Mouse (Mus musculus) left cerebral cortex, adult 8-10 months (tissue): ENCODE data around the gene Lmo7. TPM values are rescaled to one million over a fixed set of nuclear protein-coding genes. Genes with fewer than 3 reads are reported as not detected.

Experiments used
- DNase-seq, 2 experiments: peaks; one replicate each; pipeline ENCODE4 v3.0.0; 2022; ENCODE audit warnings: low spot score in 2 of 2
- total RNA-seq, 4 experiments: library from RNA; stranded (reverse); gene quantifications; 2 replicates each; pipeline ENCODE4 v1.2.4; 2022

Lmo7 gene
- total RNA-seq, 4 experiments from 2014 or later, result 99.5 to 117 (median 105) TPM

DNA sequence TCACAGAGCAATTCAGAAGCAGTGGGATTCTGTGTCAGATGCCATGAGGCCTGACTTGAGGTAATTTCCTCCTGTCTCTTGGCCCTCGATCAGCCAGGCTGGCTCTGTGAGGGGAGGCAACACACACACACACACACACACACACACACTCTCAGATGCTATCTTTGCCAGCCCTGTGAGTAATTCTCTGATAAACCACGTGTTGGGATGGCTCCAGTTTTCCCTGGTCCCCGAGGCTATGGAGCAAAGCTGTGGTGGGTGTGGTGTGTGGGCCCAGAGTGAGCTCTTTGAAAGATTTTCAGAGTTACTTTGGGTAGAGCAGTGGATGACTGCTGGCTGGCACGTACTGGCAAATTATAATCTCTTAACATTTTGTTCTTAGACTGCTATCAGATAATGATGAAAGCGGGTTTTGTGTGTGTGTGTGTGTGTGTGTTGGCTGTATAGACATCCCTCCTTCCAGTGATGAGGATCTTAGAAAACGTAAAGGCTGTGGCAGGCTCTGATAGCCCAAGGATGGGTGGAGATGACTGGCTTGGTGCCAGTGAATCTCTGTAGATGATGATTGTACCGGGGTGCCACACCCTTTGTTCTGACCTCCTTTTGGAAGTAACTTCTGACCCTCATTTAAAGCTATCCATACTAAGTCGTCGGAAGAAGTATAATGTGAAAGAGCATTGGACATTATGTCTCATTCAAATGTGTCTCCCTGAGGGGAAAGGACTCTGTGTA is 140.6 kb downstream of the Lmo7 start:
- peak in 1 of 2 experiments; percentile 83 for DNase-seq

DNA sequence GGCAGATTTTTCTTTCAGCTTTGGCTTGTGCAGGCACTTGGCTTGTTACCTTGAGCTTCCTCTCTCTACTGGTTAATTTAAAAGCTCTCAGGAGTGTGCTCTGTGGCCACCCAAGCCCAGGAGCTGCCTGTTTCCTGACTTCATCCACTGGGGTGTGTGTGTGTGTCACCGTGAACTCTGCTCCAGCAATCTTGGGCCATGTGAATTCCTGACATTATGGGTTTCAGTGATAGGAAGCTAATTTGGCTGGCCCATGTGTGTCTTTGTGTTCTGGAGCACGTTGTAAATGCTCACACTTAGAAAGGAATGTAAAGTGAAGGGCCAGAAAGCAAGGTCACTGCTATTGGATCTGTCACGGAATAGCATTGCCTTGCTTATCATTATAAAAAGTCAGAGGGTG is 143.1 kb downstream of the Lmo7 start:
- DNase-seq, result no peak

DNA sequence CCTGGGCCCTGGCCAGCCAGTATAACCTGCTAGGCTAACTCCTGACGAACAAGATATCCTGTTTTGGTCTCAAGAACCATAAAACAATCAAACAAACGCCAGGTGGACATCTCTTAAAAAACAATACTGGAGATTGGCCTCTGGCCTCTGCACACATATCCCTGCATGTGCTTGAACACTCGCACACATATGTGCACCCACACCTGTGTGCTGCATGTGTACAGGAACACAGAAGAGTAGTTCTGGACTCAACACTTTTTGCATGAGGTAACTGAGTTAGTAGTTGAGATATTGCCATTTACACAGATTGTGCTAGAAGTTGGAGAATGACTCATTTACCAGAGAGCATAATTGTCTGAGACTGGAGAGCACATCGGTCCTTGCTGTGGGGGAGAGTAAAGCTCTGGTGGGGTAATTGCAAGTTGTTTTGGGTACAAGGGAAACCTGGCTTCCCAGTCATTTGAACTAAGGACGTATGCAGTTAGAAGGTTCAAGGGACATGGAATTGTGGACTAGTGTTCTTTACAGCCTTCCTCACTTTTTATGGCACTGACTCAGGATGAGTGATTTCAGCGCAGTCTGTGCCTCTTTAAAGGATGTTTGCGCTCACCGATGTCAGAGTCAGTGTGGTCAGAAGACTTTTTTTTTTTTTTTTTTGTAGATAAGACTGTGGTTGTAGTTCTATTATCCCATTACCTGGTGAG is 148.7 kb downstream of the Lmo7 start:
- no peak for DNase-seq

DNA sequence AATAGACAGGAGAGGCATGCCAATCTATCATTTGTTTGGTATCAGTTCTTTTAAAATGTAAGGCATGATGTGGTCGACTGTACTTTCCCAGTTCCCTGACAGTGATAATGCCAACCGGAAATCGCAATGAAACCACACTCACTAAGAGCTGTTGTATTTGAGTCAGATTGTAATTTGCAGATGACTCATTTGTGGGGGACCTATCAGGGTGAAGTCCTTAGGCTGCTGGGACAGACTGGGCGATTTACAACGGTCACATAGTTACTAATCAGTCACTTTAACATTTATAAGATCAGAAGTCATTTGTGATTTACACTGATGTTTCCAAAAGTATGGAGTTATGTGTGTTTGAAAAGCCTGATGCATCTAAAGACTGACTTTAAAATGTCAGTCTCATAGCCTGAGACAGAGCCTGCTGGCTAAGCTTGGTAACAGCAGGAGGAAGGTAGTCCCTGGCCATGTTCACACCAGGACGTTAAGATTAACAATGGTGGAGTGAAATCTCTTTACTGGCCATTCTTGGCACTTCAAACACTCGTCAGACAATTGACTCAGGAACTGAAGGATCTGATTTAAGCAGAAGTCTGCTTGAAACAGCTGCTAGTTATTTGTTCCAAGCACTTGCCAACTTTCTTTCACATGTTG is 149.4 kb downstream of the Lmo7 start:
- DNase-seq, result no peak

DNA sequence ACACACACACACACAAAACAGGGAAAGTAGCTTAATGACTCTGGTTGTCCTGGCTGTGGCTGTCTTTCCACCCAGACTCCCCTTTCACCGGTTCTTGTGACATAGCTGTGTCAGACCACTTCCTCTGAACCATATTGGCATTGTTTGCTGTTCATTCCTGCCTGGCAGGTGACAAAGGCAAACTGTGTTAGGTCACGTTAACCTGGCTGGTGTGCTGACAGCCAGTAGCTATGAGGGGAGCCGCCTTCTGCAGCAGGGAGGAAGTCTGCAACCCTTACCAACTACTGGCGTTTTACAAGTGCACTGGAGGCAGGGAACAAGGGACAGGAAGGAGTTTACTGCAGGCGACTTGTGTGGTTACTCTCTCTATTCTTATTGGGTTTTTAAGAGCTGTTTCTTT is 153.2 kb downstream of the Lmo7 start:
- no peak for DNase-seq

DNA sequence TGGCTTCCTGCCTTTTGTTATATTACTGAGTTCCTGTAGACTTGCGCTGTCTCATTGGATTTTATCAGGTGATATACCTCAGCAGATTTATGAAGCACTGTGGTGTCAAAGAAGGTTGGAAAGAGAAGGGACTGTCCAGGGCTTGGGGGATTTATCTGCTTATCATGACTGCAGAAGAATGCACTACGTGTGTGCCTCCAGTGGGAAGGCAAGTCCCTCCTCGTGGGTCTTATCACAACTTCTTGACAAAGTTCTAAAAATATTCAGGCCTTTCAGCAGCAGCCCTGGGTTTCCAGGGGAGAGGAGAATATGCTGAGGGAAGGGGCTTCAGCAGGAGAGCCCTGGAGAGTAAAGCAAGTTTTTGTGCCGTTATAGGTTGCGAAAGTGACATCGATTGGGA is 154.0 kb downstream of the Lmo7 start:
- DNase-seq, result no peak

DNA sequence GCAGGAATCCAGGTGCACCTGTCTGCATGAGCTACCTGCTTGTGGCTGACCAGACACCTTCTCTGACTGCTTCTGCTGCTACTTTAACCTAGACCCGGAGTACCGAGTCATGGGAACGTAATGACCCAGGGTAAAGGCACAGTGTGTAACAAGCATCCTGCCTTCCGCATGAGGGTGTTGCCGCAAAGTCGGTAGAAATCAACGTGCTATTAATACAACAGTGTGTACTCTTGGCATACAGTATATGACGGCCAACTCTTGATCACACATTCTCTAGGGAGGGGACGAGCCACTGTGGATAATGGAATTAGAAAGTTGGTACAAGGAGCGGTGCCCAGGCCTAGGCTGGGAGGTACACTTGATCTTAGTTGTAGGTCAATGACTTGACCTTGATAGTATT is 156.6 kb downstream of the Lmo7 start:
- no peak for DNase-seq

DNA sequence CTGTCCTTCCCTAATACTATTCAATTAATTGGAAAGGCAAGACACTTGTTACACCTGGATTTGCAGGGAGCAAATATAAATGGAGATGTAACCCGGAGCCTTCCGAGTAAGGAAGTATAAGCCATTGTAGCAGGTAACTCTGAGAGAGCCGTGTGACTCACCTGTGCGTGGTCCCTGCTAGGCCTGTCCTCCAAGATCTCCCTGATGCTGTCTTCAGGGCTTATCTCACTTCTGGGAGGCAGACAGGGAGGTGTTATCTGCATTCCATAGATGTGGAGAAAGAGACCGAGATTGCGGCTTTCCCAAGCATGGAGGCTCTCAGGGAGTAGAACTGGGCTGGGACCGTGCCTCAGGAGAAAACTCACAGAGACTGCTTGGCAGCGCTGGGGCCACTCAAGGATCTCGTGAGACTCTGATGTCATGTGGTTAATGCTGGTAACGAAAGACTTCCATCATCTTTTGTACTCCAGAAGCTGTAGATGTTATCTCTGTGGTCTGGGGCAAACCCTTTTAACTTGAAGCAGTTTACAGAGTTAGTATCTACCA is 162.2 kb downstream of the Lmo7 start:
- DNase-seq, result no peak

DNA sequence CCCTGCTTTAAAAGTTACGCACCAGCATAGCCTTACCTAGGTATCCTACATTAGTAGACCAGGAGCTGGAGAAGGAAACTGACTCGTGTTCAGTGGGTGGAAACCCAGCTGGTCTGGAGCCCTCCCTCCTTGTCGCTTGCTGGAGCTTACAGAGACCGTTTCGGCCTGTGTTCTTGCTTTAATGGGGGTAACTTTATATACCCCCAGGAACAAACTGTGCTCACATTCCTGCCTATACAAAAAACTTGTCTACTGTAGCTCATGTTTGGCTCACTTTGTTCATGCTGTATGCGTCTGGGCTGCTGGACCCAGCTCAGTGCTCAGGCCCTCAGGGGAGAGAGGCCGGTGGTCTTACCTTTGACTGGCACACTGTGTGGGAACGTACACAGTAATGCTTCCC is 162.7 kb downstream of the Lmo7 start:
- no peak for DNase-seq

DNA sequence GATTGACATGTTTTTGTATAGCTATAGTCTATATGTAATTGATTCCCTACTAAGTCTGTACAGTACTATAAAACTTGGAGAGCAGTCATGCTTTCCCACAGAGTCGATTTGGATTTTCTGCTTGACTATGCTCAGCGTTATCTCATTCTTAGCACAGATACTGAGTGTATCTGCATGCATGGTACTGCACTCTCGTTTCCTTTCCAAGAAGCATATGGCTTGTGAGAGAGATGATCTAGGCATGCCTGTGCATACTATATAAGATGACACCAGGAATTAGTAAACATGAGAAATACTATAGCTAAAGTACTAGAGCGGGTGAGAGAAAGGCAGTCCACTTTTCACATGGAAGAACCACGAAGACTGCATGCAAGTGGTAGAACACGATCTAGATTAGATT is 163.5 kb downstream of the Lmo7 start:
- no peak for DNase-seq

DNA sequence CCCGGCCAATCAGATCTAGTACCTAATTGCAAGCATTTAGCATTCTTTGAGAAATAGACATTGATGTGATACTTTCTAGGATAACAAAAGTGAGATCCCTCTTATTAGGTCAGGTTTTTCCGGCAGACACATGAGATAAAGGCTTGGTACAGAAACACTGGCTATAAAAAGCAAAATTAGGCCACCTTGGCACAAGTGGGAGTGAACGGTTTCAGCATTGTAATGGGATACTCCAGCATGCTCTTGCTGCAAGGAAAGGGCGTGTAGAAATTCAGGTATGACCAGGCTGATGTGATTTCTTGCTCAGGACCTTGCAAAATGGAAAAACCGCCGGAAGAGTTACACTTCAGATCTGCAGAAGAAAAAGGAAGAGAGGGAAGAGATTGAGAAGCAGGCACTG is 168.5 kb downstream of the Lmo7 start:
- no peak for DNase-seq

DNA sequence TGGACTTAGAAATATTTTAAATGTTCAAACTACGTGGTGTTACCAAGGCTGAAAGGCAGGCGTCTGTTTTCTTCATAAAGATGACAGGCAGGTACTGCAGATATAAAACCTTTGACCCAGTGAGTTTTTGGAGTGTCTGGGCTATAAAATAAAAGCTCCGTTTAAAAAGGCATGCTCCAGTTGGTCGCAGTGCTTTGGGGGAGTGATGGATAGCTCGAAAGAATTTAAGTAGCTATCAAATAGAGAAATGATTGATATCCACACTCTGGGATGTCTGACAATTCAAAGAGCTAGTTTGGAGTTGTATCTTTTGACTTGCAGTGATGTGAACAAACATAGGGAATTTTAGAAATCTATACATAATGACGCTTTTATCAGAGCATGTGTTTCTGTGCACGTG is 171.7 kb downstream of the Lmo7 start:
- DNase-seq, result no peak

DNA sequence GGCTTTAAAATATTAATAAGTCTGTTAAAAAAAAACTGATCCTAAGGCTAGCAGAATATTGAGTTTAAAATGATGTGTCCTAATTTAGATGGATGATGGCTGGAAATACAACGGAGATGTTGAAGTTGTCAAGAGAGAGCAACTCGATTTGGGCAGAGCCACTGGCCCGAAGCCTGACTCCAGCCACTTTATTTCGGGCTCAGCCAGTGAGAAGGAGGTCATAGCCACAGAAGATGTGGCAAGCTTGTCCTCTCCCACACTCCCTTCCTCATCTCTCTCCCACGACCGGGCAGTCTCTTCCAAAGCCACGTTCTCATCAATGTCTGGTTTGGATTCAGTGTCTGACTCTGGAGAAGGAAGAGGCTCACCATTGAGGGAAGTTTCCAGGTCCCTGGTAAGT is 172.2 kb downstream of the Lmo7 start:
- no peak for DNase-seq

DNA sequence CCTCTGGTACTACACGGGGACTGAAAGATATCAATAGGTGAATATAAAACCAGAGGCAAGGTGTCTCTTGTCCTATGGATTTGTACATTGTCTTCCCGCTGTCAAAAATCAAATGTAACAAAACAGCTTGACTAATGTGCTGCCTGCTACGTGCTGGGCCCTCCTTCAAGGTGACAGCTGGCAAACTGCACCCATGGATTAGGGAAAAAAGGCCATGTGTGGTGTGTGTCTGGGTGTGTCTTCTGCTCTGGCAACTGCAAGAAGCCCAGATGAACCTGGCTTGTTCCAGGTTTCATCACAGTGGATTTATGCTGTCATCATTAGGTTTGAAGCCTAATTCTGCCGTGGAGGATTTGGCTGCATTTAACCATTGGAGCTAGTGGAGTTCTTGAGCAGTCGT is 174.0 kb downstream of the Lmo7 start:
- no peak for DNase-seq

DNA sequence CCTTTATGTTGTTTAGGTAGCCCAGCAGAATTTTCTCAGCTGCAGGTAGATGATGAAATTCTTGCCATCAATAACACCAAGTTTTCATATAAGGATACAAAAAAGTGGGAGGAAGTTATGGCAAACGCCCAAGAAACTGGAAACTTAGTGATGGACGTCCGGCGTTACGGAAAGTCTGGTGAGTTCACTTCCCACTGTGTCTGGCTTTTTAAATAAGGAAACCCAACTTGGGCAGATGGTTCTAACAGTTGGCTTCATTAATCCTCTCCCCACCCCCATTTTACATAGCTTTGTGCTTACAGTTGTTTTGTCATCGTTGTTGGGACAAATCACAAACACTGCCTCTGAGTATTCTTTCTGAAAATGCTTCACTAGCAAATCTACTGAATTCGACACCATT is 182.2 kb downstream of the Lmo7 start:
- DNase-seq, result no peak

DNA sequence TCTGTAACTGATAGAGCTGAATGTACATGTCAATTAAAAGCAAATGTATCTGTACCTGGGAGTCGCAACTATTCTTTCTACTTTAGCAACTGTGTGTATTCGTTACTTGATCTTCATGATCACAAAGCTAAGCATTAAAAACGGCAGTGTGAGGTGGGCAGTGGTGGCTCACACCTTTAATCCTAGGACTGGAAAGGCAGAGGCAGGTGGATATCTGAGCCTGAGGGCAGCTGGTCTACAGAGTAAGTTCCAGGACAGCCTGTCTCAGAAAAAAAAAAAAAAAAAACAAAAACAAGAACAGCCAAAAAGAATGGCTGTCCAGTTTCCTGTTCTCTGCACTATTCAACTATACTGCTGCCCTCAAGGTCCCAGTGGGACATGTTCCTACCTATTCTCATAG is 182.6 kb downstream of the Lmo7 start:
- DNase-seq, result no peak

DNA sequence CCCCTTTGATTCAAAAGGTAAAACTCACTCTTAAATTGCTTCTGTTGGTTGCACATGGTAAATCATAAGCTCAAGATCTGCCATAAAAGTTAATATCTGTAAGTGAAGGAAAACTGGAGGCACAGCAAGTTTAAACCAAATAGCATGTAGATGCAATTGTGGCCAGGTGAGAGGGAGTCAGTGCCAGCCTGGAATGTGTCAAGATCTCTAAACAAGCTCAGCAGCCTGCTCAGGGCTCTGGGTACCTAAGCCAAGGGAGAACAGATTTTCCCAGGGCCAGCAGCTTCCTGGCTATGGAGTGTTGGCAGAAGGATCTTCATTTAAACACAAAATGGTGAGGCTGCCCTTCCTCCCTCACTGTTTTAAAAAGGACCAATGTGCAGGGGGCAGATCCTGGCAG is 184.6 kb downstream of the Lmo7 start:
- no peak for DNase-seq

DNA sequence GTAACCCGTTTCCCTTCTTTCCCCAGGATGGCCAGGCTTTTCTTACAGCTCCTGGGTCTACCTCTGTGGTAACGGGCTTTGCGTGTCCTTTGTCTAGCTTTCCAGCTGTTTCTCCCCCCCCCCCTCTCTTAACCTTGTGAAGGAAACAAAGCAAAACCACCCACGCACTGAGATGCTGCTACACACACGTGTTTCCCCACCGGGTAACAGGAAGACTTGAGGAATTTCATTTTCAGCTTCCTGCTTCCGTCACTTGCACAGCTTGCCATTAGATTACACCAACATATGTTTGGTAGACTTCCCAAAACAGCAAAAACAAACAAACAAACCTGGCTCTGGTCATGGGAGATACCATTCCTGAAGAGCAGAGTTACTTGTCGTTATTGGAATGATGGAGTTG is 186.1 kb downstream of the Lmo7 start:
- no peak for DNase-seq

DNA sequence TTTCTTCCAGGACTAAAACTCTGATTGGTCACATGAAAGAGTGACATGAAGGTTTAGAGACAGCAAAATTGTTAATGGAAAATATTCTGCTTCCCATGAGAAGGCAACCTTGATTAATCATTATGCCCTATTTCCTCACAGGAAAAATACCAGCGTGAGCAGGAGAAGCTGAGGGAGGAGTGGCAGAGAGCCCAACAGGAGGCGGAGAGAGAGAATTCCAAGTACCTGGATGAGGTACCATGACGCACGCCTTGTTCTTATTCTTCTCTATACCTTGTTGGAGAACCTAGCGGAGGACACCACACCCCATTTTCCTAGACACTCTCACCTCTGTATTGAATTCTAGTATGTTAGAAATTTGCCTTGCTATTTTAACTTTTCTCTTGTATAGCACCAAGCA is 188.7 kb downstream of the Lmo7 start:
- no peak for DNase-seq

DNA sequence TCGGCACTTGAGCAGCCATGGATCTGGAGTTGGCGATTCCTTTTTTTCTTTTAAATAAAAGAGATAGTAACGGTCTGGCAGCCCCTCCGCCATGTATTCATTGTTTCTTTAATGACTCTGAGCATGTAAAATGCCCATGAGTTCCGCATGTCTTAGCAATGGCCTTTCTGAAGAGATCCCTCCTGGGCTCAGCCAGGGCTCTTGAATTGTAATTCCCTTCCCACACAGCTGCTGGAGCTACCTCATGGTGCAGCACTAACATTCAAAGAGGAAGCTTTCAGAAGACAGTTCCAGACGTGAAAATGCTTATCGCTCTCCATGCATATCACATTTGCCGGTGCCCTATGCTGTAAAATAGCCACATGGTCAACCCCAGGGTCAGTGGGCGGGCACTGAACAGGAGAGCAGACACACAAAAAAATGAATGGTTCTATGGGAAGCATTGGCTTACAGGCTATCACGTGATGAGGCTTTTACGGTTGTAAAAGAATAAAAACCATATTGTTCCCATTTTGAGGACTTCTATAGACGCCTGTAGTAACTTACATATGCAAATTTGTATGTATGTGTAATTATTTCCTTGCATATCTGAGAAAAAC is 198.0 kb downstream of the Lmo7 start:
- DNase-seq, result no peak

DNA sequence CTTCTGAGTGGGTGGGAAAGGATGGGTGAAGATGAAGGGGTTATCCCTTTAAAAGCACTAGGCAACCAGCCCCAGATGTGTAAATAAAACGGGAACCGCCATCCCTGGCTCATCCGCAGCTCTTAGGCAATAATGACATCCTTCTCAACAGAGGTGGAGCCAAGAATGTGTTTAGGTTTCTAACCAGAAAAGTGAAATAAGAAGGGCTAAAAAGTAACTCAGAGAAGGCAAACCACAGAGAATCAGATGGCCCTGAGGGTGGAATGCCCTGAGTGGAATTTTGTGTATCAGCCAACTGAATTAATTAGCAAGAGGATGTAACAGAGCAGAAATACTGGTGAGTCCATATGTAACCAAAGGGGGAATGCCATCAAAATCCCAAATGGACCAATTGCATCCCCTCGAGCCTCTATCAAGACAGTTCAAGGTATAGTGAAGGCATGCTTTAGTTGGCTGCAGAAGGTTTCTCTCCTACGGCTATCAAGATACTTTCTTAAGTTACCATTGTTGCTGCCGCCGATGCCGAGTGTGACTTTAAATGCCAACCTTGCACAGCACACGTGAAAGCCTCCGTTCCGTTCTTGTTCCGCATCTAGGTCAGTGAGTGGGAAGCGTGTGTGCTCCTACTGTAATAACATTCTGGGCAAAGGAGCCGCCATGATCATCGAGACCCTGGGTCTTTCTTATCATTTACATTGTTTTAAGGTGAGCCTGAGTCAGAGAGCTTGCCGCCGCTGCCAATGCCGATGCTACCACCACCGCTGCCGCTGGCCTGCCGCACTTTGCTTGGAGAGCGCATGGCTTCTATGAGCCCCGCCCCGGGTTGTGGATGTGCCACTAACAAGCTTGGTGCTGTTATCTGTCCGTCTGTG is 201.1 kb downstream of the Lmo7 start:
- peak; percentile 30 to 46 for DNase-seq
